Mouse (Mus musculus) CH12.LX (cell line): ENCODE results near the gene Dmrtc2. TPM values are rescaled to one million over a fixed set of nuclear protein-coding genes. Genes with fewer than 3 reads are reported as not detected.

Source experiments
- DNase-seq: peaks from one replicate; pipeline ENCODE4 v3.0.0-alpha.2; 2013; ENCODE audit errors: extremely low read depth
- H3K27ac ChIP-seq: 2 replicates; pipeline ENCODE4 v1.5.1; 2012; ENCODE audit warnings: low read depth, mild to moderate bottlenecking, control low read depth, moderate library complexity; ENCODE audit not compliant: insufficient read depth
- H3K27me3 ChIP-seq: replicated peaks from 2 replicates; pipeline ENCODE3; 2012; ENCODE audit warnings: inconsistent platforms
- H3K36me3 ChIP-seq, 2 experiments: replicated peaks in 1 of 2; 2 replicates each; pipeline versions ENCODE3 to v1.6.1; 2012; ENCODE audit warnings: inconsistent platforms in 1 of 2, low read length in 1 of 2, mild to moderate bottlenecking in 1 of 2, mixed read lengths in 1 of 2, moderate library complexity in 1 of 2; ENCODE audit not compliant: control insufficient read depth in 1 of 2, insufficient read depth in 1 of 2
- H3K4me1 ChIP-seq, 2 experiments: 2 replicates each; pipeline ENCODE4 v1.6.1; 2012; ENCODE audit warnings: inconsistent platforms in 1 of 2, moderate library complexity in 1 of 2; ENCODE audit not compliant: insufficient read depth in 2 of 2, control insufficient read depth in 1 of 2
- H3K4me2 ChIP-seq: 2 replicates; pipeline ENCODE4 v1.6.1; 2012; ENCODE audit warnings: low read depth, mild to moderate bottlenecking, control low read depth; ENCODE audit not compliant: poor library complexity, insufficient read depth, severe bottlenecking
- H3K4me3 ChIP-seq, 3 experiments: fragments of 150-350 bp in 1 of 3; sonication (generic) in 1 of 3; replicated peaks in 1 of 3; 2 replicates each; pipeline versions ENCODE3 to v1.5.1; 2011 to 2012; ENCODE audit warnings: low read depth in 2 of 3, low read length in 2 of 3, mild to moderate bottlenecking in 2 of 3, moderate library complexity in 2 of 3, control low read depth in 1 of 3, improper control_type of control experiment in 1 of 3, inconsistent platforms in 1 of 3, mixed read lengths in 1 of 3; ENCODE audit not compliant: poor library complexity in 1 of 3
- H3K79me2 ChIP-seq: replicated peaks from 2 replicates; pipeline ENCODE4 v1.6.1; 2012; ENCODE audit warnings: mild to moderate bottlenecking, moderate library complexity; ENCODE audit not compliant: control insufficient read depth, poor library complexity, insufficient read depth, severe bottlenecking; ENCODE audit errors: extremely low read depth
- H3K9ac ChIP-seq: 2 replicates; pipeline ENCODE4 v1.6.1; 2012; ENCODE audit warnings: low read depth, mild to moderate bottlenecking, control low read depth, moderate library complexity; ENCODE audit not compliant: insufficient read depth
- H3K9me3 ChIP-seq: replicated peaks from 2 replicates; pipeline ENCODE3; 2012; ENCODE audit warnings: low read length, inconsistent platforms, mixed read lengths
- BHLHE40 ChIP-seq: IDR thresholded peaks from 2 replicates; pipeline ENCODE4 v1.6.1; 2011; ENCODE audit warnings: mild to moderate bottlenecking, low read depth, low read length, improper control_type of control experiment
- HCFC1 ChIP-seq: IDR thresholded peaks from 2 replicates; pipeline ENCODE4 v1.6.1; 2012; ENCODE audit warnings: low read depth, mild to moderate bottlenecking, inconsistent platforms, low read length, improper control_type of control experiment
- IRF4 ChIP-seq: IDR thresholded peaks from 2 replicates; pipeline ENCODE4 v1.6.1; 2014; ENCODE audit warnings: low read depth, mild to moderate bottlenecking, inconsistent platforms, low read length, improper control_type of control experiment
- KAT2A ChIP-seq: IDR thresholded peaks from 2 replicates; pipeline ENCODE4 v1.6.1; 2012; ENCODE audit warnings: low read length, improper control_type of control experiment, inconsistent platforms; ENCODE audit not compliant: insufficient replicate concordance
- MAZ ChIP-seq: IDR thresholded peaks from 2 replicates; pipeline ENCODE4 v1.6.1; 2012; ENCODE audit warnings: low read depth, mild to moderate bottlenecking, inconsistent platforms, low read length, improper control_type of control experiment, moderate library complexity
- POLR2A ChIP-seq: IDR thresholded peaks from 2 replicates; pipeline ENCODE4 v1.6.1; 2011; ENCODE audit warnings: low read depth, mild to moderate bottlenecking, improper control_type of control experiment, low read length
- RAD21 ChIP-seq: IDR thresholded peaks from 2 replicates; pipeline ENCODE4 v1.6.1; 2011; ENCODE audit warnings: low read depth, mild to moderate bottlenecking, low read length, improper control_type of control experiment, moderate library complexity
- SMC3 ChIP-seq: IDR thresholded peaks from 2 replicates; pipeline ENCODE4 v1.6.1; 2011; ENCODE audit warnings: low read depth, low read length, improper control_type of control experiment
- USF2 ChIP-seq: conservative IDR thresholded peaks from 2 replicates; pipeline ENCODE4 v1.6.1; 2011; ENCODE audit warnings: low read depth, low read length, improper control_type of control experiment
- ZKSCAN1 ChIP-seq: IDR thresholded peaks from 2 replicates; pipeline ENCODE4 v1.6.1; 2012; ENCODE audit warnings: low read depth, inconsistent platforms, low read length, improper control_type of control experiment, borderline replicate concordance
- dilution Hi-C: fragments of 300-500 bp; cut with MboI; formaldehyde crosslinking; loops from 2 replicates; pipeline ENCODE4 v1.14.3; 2020; ENCODE audit warnings: low sequenced_read_pairs; ENCODE audit not compliant: extremely low pct_unique_long_range_greater_than_20kb, extremely low pct_ligation_motif_present
- in situ Hi-C: fragments of 300-500 bp; cut with MboI; formaldehyde crosslinking; loops from 3 replicates; pipeline ENCODE4 v1.14.3; 2019; ENCODE audit warnings: low sequenced_read_pairs, low pct_ligation_motif_present, low pct_unique_long_range_greater_than_20kb, mixed read lengths
- polyA plus RNA-seq: library from polyadenylated mRNA; unstranded; fragments of >175 nt; gene quantifications from 2 replicates; pipeline ENCODE4 v1.2.1, GENCODE M21; 2012; ENCODE audit warnings: low read depth; ENCODE audit not compliant: insufficient read length
- total RNA-seq, 2 experiments: library from RNA; depleted of rRNA; stranded (reverse); fragments of 300-350 nt in 1 of 2; fragments of >200 nt in 1 of 2; gene quantifications; 2 replicates each; pipeline ENCODE4 v1.2.3; 2012 to 2014

Dmrtc2 gene
- total and polyA plus RNA-seq, 3 experiments, result not detected

DNA sequence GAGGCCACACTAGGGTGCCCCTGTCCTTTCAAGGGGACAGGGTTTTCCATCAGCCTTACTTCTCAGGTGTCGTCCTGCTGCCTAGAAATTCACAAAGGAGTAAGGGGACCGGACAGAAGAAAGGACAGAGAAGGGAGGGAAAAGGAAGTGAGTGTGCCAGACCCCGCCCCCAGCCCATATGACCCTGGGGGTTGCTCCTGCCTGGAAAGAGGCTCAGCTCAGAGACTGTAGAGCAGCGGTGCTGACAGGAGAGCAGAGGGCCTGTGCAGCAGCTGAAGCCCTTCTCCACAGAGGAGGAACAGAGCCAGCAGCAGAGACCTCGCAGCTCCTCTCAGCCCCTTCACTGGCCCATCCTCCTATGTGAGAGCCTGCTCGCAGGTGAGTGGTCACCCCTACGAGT lies 16.2 kb upstream of the Dmrtc2 start:
- Histone ChIP-seq H3K36me3 (no peaks in the 10 kb centered on the region), H3K9me3 (no peaks in the 10 kb centered on the region), H3K79me2 (no peaks in the 10 kb centered on the region), H3K4me3 (peak overlapping the region; percentile 6 to 64 (median 16)), H3K27me3 (no peaks in the 10 kb centered on the region), H3K9ac (no peak overlapping the region), H3K27ac (peak overlapping the region; percentile 23; the same call in 1 of the 2 replicates), H3K4me2 (0 out of 2 replicates have a peak overlapping the region, but pooled peaks have one; percentile 14), H3K4me1 (peaks cover 12 to 36% of the 10 kb centered on the region in 2 experiments; a peak in 3 of 4 replicates)
- no peak for TF ChIP-seq SMC3
- peak; percentile 32; the same call in 1 of the 2 replicates for TF ChIP-seq POLR2A
- no peak for TF ChIP-seq MAZ
- no peak for TF ChIP-seq RAD21
- in situ Hi-C loops, result loop anchor here (10.0 kb wide), 1 partner anchor 51 kb away; the partner anchor contains the start of gene Arhgef1
- peak; percentile 50 for DNase-seq
- dilution Hi-C loops, result no loop called here

DNA sequence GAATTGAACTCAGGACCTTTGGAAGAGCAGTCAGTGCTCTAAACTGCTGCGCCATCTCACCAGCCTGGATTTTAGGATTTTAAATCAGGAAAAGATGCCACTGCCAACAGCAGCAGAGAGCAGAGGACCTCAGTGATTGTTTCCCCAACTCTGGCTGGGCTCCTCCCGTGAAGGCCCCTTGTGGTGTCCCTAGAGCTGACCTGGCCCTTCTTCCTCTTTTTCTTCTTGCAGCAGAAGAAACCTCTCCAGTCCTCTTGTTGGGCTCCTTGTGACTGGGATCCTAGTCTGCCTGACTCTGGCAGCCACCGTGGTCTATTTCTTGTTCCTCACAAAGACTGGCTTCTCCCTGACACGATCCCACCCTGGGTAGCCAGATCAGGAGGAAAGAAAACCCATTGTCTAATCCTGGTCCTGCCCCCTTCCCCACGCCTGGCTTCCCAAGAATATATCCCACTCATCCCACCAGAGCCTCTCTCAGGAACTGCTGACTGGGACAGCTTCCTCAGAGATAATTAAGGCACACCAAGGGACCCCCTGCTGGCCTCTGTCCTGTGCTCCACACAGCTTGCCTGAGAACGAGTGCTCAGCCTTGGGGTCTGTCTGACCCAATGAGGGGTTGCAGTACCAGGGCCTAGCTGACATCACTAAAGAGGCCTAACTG lies 13.3 kb upstream of the Dmrtc2 start:
- Histone ChIP-seq H3K9me3 (peaks cover 2% of the 10 kb centered on the region), H3K79me2 (no peaks in the 10 kb centered on the region), H3K4me3 (no peak overlapping the region), H3K4me1 (peaks cover 6 to 27% of the 10 kb centered on the region in 2 experiments; a peak in 3 of 4 replicates), H3K27ac (no peak overlapping the region), H3K27me3 (peaks cover 17% of the 10 kb centered on the region), H3K36me3 (no peaks in the 10 kb centered on the region), H3K4me2 (no peak overlapping the region), H3K9ac (no peak overlapping the region)
- no peak for DNase-seq
- dilution Hi-C loops, result no loop called here
- TF ChIP-seq IRF4 (no peak), USF2 (no peak), KAT2A (no peak), ZKSCAN1 (no peak)
- in situ Hi-C loops, result loop anchor here (10.0 kb wide), 1 partner anchor 48 kb away; the partner anchor contains the start of gene Arhgef1

GRCm38 (mm10) chr7:24859234-24859633 lies 10.6 kb upstream of the Dmrtc2 start:
- TF ChIP-seq HCFC1 (no peak), BHLHE40 (peak; percentile 18; the same call in 1 of the 2 replicates), IRF4 (peak; percentile 18; the same call in 1 of the 2 replicates)
- Histone ChIP-seq H3K9me3 (peaks cover 2% of the 10 kb centered on the region), H3K36me3 (no peaks in the 10 kb centered on the region), H3K27me3 (peaks cover 19% of the 10 kb centered on the region), H3K27ac (no peak overlapping the region), H3K4me2 (no peak overlapping the region), H3K4me3 (no peak overlapping the region), H3K79me2 (no peaks in the 10 kb centered on the region), H3K4me1 (peaks cover 0 to 19% of the 10 kb centered on the region in 2 experiments; a peak in 2 of 4 replicates), H3K9ac (no peak overlapping the region)
- dilution Hi-C loops, result no loop called here
- no peak for DNase-seq
- in situ Hi-C loops, result loop anchor here (10.0 kb wide), 1 partner anchor 46 kb away; the partner anchor contains the start of gene Arhgef1
